Mouse (Mus musculus) lung, postnatal 0 days (tissue): ENCODE measurements at regions not wholly inside any gene's neighbourhood (a gene's known extent, or its start where the extent isn't known, plus 50 kb on each side); places are given as distances from the start of the nearest gene placed in this dataset.

ENCODE experiments used
- CTCF ChIP-seq: IDR thresholded peaks from 2 replicates; pipeline ENCODE4 v1.5.1; 2016; ENCODE audit warnings: antibody characterized with exemption, mild to moderate bottlenecking
- EP300 ChIP-seq: IDR thresholded peaks from 2 replicates; pipeline ENCODE4 v1.6.1; 2016; ENCODE audit warnings: antibody characterized with exemption, mild to moderate bottlenecking, control low read depth

- no peak for TF ChIP-seq CTCF
- no peak for TF ChIP-seq EP300
Measured at GRCm38 (mm10) chr3:52618925-52619224, 350.7 kb downstream of the Foxo1 start.
